Mouse (Mus musculus): Measurements from ENCODE around the gene Prkd2. TPM values are rescaled to one million over a fixed set of nuclear protein-coding genes. Genes with fewer than 3 reads are reported as not detected.

The Prkd2 gene
- total and polyA plus RNA-seq, 2 experiments from 2014 or later: 4.3 TPM

- WGBS: 16% methylated on average over 6 of the region's 6 CpGs
- Histone ChIP-seq H3K27ac (no peak within 1 kb of the TSS), H3K9ac (replicated peaks; ENCODE audit: low read length) (no peak within 1 kb of the TSS), H3K9me3 (ENCODE audit: low read length) (no peaks in the 10 kb centered on the region), H3K4me1 (ENCODE audit: insufficient read depth, low read length) (no peaks in the 10 kb centered on the region), H3K27me3 (ENCODE audit: insufficient read depth, low read length) (no peaks in the 10 kb centered on the region), H3K4me2 (ENCODE audit: low read depth, low read length) (no peak within 1 kb of the TSS), H3K4me3 (ENCODE audit: low read length) (no peak within 1 kb of the TSS), H3K36me3 (ENCODE audit: insufficient read depth, low read length) (no peaks in the 10 kb centered on the region)
- no peak for TF ChIP-seq CTCF (IDR thresholded peaks at IDR 0.05; ENCODE audit: low read depth)
- ATAC-seq: no peak
- no peak for DNase-seq (ENCODE audit: low spot score)
Observed at GRCm38 (mm10) chr7:16906281-16906680, 63.6 kb downstream of the Prkd2 start, which contains the start of gene Ptgir. Gene Ptgir, plus strand, starts transcription at chr7:16906490.

- Histone ChIP-seq H3K27ac (no peak overlapping the region), H3K9ac (replicated peaks; ENCODE audit: low read length) (no peak overlapping the region), H3K4me3 (ENCODE audit: low read length) (no peak overlapping the region), H3K4me1 (ENCODE audit: insufficient read depth, low read length) (no peaks in the 10 kb centered on the region), H3K9me3 (ENCODE audit: low read length) (no peaks in the 10 kb centered on the region), H3K27me3 (ENCODE audit: insufficient read depth, low read length) (no peaks in the 10 kb centered on the region), H3K36me3 (ENCODE audit: insufficient read depth, low read length) (no peaks in the 10 kb centered on the region), H3K4me2 (ENCODE audit: low read depth, low read length) (no peak overlapping the region)
- no peak for ATAC-seq
- no peak for DNase-seq (ENCODE audit: low spot score)
- WGBS: 90% methylated on average over 41 of the region's 41 CpGs
- no peak for TF ChIP-seq CTCF (IDR thresholded peaks at IDR 0.05; ENCODE audit: low read depth)
Observed at GRCm38 (mm10) chr7:16906889-16907559, 64.3 kb downstream of the Prkd2 start.

- no peak for ATAC-seq
- TF ChIP-seq CTCF (IDR thresholded peaks at IDR 0.05; ENCODE audit: low read depth): no peak
- no peaks in the 10 kb centered on the region for H3K4me1 ChIP-seq (ENCODE audit: insufficient read depth, low read length)
- 69% methylated on average over 7 of the region's 7 CpGs for WGBS
- H3K9me3 ChIP-seq (ENCODE audit: low read length): no peaks in the 10 kb centered on the region
- DNase-seq (ENCODE audit: low spot score): no peak
- no peaks in the 10 kb centered on the region for H3K36me3 ChIP-seq (ENCODE audit: insufficient read depth, low read length)
- H3K27me3 ChIP-seq (ENCODE audit: insufficient read depth, low read length): no peaks in the 10 kb centered on the region
- H3K9ac ChIP-seq (replicated peaks; ENCODE audit: low read length): no peak overlapping the region
- H3K27ac ChIP-seq: no peak overlapping the region
- no peak overlapping the region for H3K4me2 ChIP-seq (ENCODE audit: low read depth, low read length)
- no peak overlapping the region for H3K4me3 ChIP-seq (ENCODE audit: low read length)
Observed at GRCm38 (mm10) chr7:16907842-16908241, 65.1 kb downstream of the Prkd2 start.

GRCm38 (mm10) chr7:16908367-16908766, 65.7 kb downstream of the Prkd2 start:
- Histone ChIP-seq H3K9ac (replicated peaks; ENCODE audit: low read length) (no peak overlapping the region), H3K4me3 (ENCODE audit: low read length) (no peak overlapping the region), H3K9me3 (ENCODE audit: low read length) (no peaks in the 10 kb centered on the region), H3K4me1 (ENCODE audit: insufficient read depth, low read length) (no peaks in the 10 kb centered on the region), H3K4me2 (ENCODE audit: low read depth, low read length) (no peak overlapping the region), H3K27ac (no peak overlapping the region), H3K36me3 (ENCODE audit: insufficient read depth, low read length) (no peaks in the 10 kb centered on the region), H3K27me3 (ENCODE audit: insufficient read depth, low read length) (no peaks in the 10 kb centered on the region)
- ATAC-seq: no peak
- WGBS: 46% methylated on average over 11 of the region's 11 CpGs
- TF ChIP-seq CTCF (IDR thresholded peaks at IDR 0.05; ENCODE audit: low read depth): no peak
- no peak for DNase-seq (ENCODE audit: low spot score)

- Histone ChIP-seq H3K27ac (no peak overlapping the region), H3K9me3 (ENCODE audit: low read length) (no peaks in the 10 kb centered on the region), H3K4me3 (ENCODE audit: low read length) (no peak overlapping the region), H3K27me3 (ENCODE audit: insufficient read depth, low read length) (no peaks in the 10 kb centered on the region), H3K4me2 (ENCODE audit: low read depth, low read length) (no peak overlapping the region), H3K4me1 (ENCODE audit: insufficient read depth, low read length) (no peaks in the 10 kb centered on the region), H3K36me3 (ENCODE audit: insufficient read depth, low read length) (no peaks in the 10 kb centered on the region), H3K9ac (replicated peaks; ENCODE audit: low read length) (no peak overlapping the region)
- no peak for ATAC-seq
- no peak for DNase-seq (ENCODE audit: low spot score)
- WGBS: 62% methylated on average over 11 of the region's 11 CpGs
- no peak for TF ChIP-seq CTCF (IDR thresholded peaks at IDR 0.05; ENCODE audit: low read depth)
Observed at GRCm38 (mm10) chr7:16908859-16909258, 66.2 kb downstream of the Prkd2 start.

GRCm38 (mm10) chr7:16909909-16910308, 67.2 kb downstream of the Prkd2 start:
- DNase-seq (ENCODE audit: low spot score): no peak
- Histone ChIP-seq H3K27me3 (ENCODE audit: insufficient read depth, low read length) (no peaks in the 10 kb centered on the region), H3K4me2 (ENCODE audit: low read depth, low read length) (no peak overlapping the region), H3K9me3 (ENCODE audit: low read length) (no peaks in the 10 kb centered on the region), H3K36me3 (ENCODE audit: insufficient read depth, low read length) (peaks cover 6% of the 10 kb centered on the region), H3K27ac (no peak overlapping the region), H3K4me1 (ENCODE audit: insufficient read depth, low read length) (no peaks in the 10 kb centered on the region), H3K4me3 (ENCODE audit: low read length) (no peak overlapping the region), H3K9ac (replicated peaks; ENCODE audit: low read length) (no peak overlapping the region)
- ATAC-seq: no peak
- 44% methylated on average over 10 of the region's 10 CpGs for WGBS
- TF ChIP-seq CTCF (IDR thresholded peaks at IDR 0.05; ENCODE audit: low read depth): no peak

GRCm38 (mm10) chr7:16911904-16912303, 69.2 kb downstream of the Prkd2 start:
- no peak for TF ChIP-seq CTCF (IDR thresholded peaks at IDR 0.05; ENCODE audit: low read depth)
- 97% methylated on average over 3 of the region's 3 CpGs for WGBS
- H3K4me3 ChIP-seq (ENCODE audit: low read length): no peak overlapping the region
- H3K4me1 ChIP-seq (ENCODE audit: insufficient read depth, low read length): no peaks in the 10 kb centered on the region
- no peaks in the 10 kb centered on the region for H3K27me3 ChIP-seq (ENCODE audit: insufficient read depth, low read length)
- H3K36me3 ChIP-seq (ENCODE audit: insufficient read depth, low read length): peaks cover 25% of the 10 kb centered on the region
- no peak overlapping the region for H3K9ac ChIP-seq (replicated peaks; ENCODE audit: low read length)
- ATAC-seq (no peak), DNase-seq (ENCODE audit: low spot score) (no peak)
- no peaks in the 10 kb centered on the region for H3K9me3 ChIP-seq (ENCODE audit: low read length)
- H3K27ac ChIP-seq: no peak overlapping the region
- no peak overlapping the region for H3K4me2 ChIP-seq (ENCODE audit: low read depth, low read length)
